Comparison of ENCODE assay signal across 16 mouse cellular contexts in the genomic region with DNA sequence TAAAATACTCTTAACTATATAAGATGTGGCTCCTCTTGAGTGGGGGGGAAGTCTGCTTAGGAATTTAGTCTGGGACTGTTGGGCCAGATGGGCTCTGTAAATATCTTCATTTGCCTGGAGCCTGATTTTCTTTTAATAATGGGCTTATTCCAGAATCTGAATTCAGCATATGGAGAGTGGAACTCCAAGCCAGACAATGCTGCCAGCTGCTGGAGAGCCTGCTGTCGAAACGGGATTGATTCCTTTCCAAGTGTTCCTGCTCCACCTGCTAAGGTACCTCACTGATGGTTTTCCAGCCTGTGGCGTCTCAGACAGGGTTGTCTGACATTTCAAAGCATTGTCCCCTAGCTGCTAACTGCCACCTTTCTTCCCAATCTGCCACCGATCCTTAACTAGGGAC. TPM values are rescaled to one million over a fixed set of nuclear protein-coding genes. Genes with fewer than 3 reads are reported as not detected.
DNase-seq lines count a peak whose midpoint lies in the region; ATAC-seq lines count a peak whose summit lies in the region.
"Had no signal": no experiment of that assay in that cellular context is flagged by ENCODE, and none has a peak within 500 bp of the region (broad histone marks: within the 10 kb centered on the region; RNA-seq: fewer than 3 reads in every experiment).

No protein-coding gene starts in this region.

- H3K36me3 ChIP-seq in forebrain, embryonic 14.5 days (ENCODE audit: control insufficient read depth, insufficient read depth, low read length), result no peaks in the 10 kb centered on the region
- H3K36me3 ChIP-seq in forebrain, embryonic 12.5 days (replicated peaks), result no peaks in the 10 kb centered on the region
- H3K36me3 ChIP-seq: embryonic facial prominence, embryonic 15.5 days; heart, embryonic 13.5 days; midbrain, embryonic 10.5 days; neural tube, embryonic 15.5 days; stomach, embryonic 15.5 days had no signal

- no peaks in the 10 kb centered on the region for H3K9me3 ChIP-seq in forebrain, embryonic 14.5 days (replicated peaks; ENCODE audit: control insufficient read depth, low read length)
- no peaks in the 10 kb centered on the region for H3K9me3 ChIP-seq in forebrain, embryonic 12.5 days
- H3K9me3 ChIP-seq: embryonic facial prominence, embryonic 15.5 days; heart, embryonic 13.5 days; midbrain, embryonic 10.5 days; neural tube, embryonic 15.5 days; stomach, embryonic 15.5 days had no signal

- H3K4me2 ChIP-seq in forebrain, embryonic 14.5 days (ENCODE audit: low read length), result no peak overlapping the region
- H3K4me2 ChIP-seq in forebrain, embryonic 12.5 days, result no peak overlapping the region
- H3K4me2 ChIP-seq: embryonic facial prominence, embryonic 15.5 days; heart, embryonic 13.5 days; neural tube, embryonic 15.5 days; stomach, embryonic 15.5 days had no signal

- H3K27me3 ChIP-seq in forebrain, embryonic 14.5 days (replicated peaks; ENCODE audit: control insufficient read depth, insufficient read depth, low read length), result no peaks in the 10 kb centered on the region
- no peaks in the 10 kb centered on the region for H3K27me3 ChIP-seq in forebrain, embryonic 12.5 days
- H3K27me3 ChIP-seq: embryonic facial prominence, embryonic 15.5 days; neural tube, embryonic 15.5 days; stomach, embryonic 15.5 days had no signal

- 48% methylated on average over 4 of the region's 4 CpGs for WGBS in forebrain, embryonic 14.5 days
- WGBS in forebrain, embryonic 12.5 days, result 72% methylated on average over 4 of the region's 4 CpGs

- peak; percentile 66 for DNase-seq in forebrain, embryonic 14.5 days (ENCODE audit: low spot score)
- DNase-seq in brain, adult 2 months (ENCODE audit: low read depth, low spot score), result peak; percentile 87
- peak; percentile 41 to 52 for DNase-seq in cerebellum, postnatal 10 days
- peak; percentile 65 for DNase-seq in layer of hippocampus, adult 9-10 months (ENCODE audit: low spot score)
- no peak for DNase-seq in adrenal gland, adult (ENCODE audit: inconsistent age in 2 of 2, low spot score in 1 of 2)
- DNase-seq in heart, postnatal 14 days, result no peak
- DNase-seq: spleen, adult 18-20 months; thymus, postnatal 14 days had no signal

- no peak overlapping the region for H3K27ac ChIP-seq in forebrain, embryonic 14.5 days (ENCODE audit: low read depth, low read length)
- H3K27ac ChIP-seq in forebrain, embryonic 12.5 days, result no peak overlapping the region
- H3K27ac ChIP-seq: embryonic facial prominence, embryonic 15.5 days; heart, embryonic 13.5 days; left cerebral cortex, adult 2 months; midbrain, embryonic 10.5 days; neural tube, embryonic 15.5 days; stomach, embryonic 15.5 days had no signal

- H3K4me3 ChIP-seq in forebrain, embryonic 14.5 days (ENCODE audit: low read depth, low read length), result no peak overlapping the region
- no peak overlapping the region for H3K4me3 ChIP-seq in forebrain, embryonic 12.5 days (replicated peaks)
- H3K4me3 ChIP-seq: embryonic facial prominence, embryonic 15.5 days; heart, embryonic 13.5 days; left cerebral cortex, adult 2 months; midbrain, embryonic 10.5 days; neural tube, embryonic 15.5 days; stomach, embryonic 15.5 days had no signal

- intact Hi-C loops in heart, postnatal 14 days (cut with DNase I), result no loop called here

- H3K4me1 ChIP-seq in forebrain, embryonic 14.5 days (ENCODE audit: control insufficient read depth, insufficient read depth, low read length), result no peaks in the 10 kb centered on the region
- no peaks in the 10 kb centered on the region for H3K4me1 ChIP-seq in forebrain, embryonic 12.5 days
- H3K4me1 ChIP-seq: embryonic facial prominence, embryonic 15.5 days; heart, embryonic 13.5 days; neural tube, embryonic 15.5 days; stomach, embryonic 15.5 days had no signal

- no peak overlapping the region for H3K9ac ChIP-seq in forebrain, embryonic 14.5 days (ENCODE audit: low read length)
- H3K9ac ChIP-seq in forebrain, embryonic 12.5 days, result no peak overlapping the region
- H3K9ac ChIP-seq: embryonic facial prominence, embryonic 15.5 days; heart, embryonic 13.5 days; neural tube, embryonic 15.5 days; stomach, embryonic 15.5 days had no signal

- peak; percentile 52; the same call in 1 of the 2 replicates for ATAC-seq in forebrain, embryonic 14.5 days
- ATAC-seq in forebrain, embryonic 12.5 days (ENCODE audit: low FRiP score), result no peak
- ATAC-seq: inflammation-experienced regulatory T-cells, adult 6 months had no signal

RNA-seq across cellular contexts. Expression of a gene that starts 12.6 kb away (rescaled TPM):
- polyA plus RNA-seq in forebrain, embryonic 14.5 days (2014; fragmentation: Nextera tagmentation; extraction: Ambion mirVana), result 19.3 and 25.3 TPM in 2 replicates
- polyA plus RNA-seq in forebrain, embryonic 12.5 days (2016; fragmentation: Nextera tagmentation; extraction: Ambion mirVana), result 14.6 and 18.5 TPM in 2 replicates
- 10 to 100 TPM; 15.4 to 16.0 TPM for total RNA-seq in heart, postnatal 14 days (2021)

Comparison
In these comparisons a context has a peak if more than half of its experiments do, and no peak if none do; other contexts are left out.
1. DNase-seq: peak in forebrain, embryonic 14.5 days (single experiment), brain, adult 2 months (single experiment), cerebellum, postnatal 10 days (2 of 2) and layer of hippocampus, adult 9-10 months (single experiment); none in adrenal gland, adult (0 of 2) and heart, postnatal 14 days (0 of 2).